Mouse (Mus musculus): Measurements from ENCODE around the gene Plod1. TPM values are rescaled to one million over a fixed set of nuclear protein-coding genes. Genes with fewer than 3 reads are reported as not detected.
"Not testable (repeated sequence)": the region's sequence is repeated elsewhere in the genome, so short reads cannot be mapped to it uniquely, and the experiment has no call there.

The Plod1 gene
- total RNA-seq, 2 experiments from 2014 or later: 26.7 to 28.4 TPM

DNA sequence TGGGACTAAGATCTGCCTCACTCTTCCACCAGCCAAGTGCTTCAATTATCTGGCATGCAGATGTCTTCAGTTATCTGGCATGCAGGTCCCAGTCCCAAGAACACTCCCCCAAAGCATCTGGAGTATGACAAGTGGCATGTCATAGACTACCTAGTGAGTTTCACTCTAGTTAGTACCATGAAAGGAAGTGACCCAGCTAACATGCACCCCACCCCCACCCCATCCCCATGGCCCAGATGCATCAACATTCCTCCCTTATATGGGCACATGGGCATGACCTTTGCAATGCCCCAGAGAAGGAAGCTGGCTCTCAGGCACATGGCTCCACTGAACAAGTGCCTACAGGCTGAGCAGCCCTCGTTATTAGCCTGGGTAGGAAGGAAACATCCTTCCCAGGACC lies 40.2 kb downstream of the Plod1 start:
- DNase-seq (ENCODE audit: low spot score in 2 of 2): no peak

DNA sequence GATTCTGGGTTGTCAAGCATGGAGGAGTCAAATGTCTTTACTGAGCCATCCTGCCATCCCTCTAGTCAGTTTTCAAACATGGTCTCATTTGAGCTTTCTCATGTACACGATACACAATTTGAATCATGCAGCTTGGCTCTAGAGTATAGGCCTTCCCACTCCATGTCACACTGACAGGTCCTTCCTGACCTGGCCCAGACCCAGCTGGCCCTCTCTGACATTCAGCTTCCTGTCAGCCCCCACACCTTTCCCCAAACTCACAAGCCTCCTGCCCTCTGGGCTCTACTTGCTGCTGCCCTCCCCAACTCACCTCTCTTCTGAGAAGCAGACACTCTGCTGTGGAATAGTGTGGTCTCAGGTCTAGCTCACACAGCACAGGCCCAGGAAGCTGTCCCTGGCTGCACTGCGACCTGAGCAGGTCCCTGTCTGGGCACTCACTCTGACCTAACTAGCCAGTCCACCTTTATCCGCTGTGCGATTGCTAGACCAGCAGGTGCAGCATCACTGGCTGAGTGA lies 40.7 kb downstream of the Plod1 start:
- no peak for DNase-seq (ENCODE audit: low spot score in 2 of 2)

DNA sequence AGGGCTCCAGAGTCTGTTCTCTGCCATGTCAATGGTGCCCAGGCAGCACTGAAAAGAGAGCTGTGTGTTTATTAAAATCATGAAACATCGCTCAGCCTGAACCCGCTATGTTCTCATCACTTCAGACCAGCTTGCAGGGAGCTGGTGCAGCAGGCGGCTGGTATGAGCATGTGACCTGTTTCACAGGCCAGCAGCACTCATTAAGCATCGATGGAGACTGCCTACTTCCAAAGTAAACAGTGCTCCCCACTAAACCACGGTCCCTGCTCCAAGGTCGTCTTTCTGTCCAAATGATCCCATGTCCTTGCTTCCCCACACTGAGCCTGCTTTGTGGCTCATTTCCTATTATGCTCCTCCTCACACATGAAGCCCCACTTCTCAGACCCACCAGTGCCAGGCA lies 46.2 kb downstream of the Plod1 start:
- peak; percentile 37 to 41 for DNase-seq (ENCODE audit: low spot score in 2 of 2)

DNA sequence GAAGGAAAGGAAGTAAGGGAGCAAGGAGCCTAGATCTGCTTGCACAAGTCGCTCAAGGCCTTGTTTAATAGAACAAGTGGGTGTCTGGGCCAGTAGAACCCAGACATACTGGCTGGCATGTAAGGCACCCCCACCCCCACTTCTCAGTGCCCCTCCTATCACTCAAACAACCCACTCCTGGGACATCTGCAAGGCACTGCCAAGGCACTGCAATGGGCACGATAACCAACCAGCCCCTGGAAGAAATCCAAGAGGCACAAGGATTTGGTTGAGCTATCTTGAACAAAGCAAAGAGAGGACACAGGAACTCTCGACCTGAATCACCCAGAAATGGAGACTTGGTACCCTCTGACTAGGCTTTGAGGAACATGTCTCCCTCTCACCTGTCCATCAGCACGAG lies 48.3 kb downstream of the Plod1 start:
- no peak for DNase-seq (ENCODE audit: low spot score in 2 of 2)

DNA sequence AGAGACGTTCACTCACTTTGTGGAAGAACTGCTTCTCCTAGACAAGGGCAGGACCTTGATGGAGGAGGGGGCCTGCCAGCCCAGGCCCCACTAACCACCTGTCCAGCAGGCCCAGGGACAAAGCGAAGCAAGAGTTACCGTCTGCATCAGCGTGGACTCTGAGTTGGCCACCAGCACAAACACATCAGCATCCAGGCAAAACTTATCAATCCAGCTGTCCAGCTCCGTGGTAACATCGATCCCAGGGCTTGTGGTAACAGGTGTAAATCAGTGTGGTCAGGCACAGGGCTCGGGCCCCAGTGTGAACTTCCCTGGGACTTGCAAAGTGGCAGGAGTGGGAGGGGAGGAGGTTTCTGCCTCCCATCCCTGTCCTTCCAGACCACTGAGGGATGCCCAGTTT lies 49.3 kb downstream of the Plod1 start:
- no peak for DNase-seq (ENCODE audit: low spot score in 2 of 2)

DNA sequence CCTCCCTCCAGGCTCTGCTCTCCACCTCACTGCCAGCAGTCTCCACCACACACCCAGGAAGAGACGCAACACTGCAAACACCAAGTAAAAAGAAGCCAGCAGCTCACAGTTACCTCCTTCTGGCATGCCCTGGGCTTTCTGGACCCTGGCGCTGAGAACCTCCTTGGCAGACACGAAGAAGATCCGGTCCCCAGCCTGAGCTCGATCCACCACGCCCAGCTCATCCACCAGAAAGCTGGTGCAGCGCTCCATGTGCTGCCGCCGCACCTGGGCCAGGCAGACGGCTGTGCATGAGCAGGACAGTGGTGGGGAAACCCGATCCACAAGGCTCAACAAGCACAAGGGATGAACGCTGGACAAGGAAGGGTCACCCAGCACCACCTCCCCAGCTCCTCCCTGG lies 50.4 kb downstream of the Plod1 start:
- DNase-seq (ENCODE audit: low spot score in 2 of 2): no peak

DNA sequence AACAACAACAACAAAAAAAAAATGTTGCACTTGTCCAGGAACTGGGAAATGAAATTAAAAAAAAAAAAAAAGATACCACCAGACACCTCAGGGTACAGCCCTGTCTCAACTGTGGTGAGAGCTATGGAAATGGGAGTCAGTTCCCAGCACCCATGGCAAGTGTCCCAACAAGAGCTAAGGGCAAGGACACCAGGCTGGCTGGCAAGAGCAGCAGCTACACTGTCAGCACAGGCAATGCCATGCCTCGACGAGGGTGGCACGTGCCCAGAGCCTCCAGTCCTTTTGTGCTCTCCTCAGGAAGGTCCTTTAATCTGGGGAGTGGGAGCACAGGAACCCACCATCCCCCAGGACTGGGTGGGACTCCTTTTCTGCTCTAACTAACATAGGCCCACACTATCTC lies 52.4 kb downstream of the Plod1 start:
- DNase-seq (ENCODE audit: low spot score in 2 of 2): no peak

DNA sequence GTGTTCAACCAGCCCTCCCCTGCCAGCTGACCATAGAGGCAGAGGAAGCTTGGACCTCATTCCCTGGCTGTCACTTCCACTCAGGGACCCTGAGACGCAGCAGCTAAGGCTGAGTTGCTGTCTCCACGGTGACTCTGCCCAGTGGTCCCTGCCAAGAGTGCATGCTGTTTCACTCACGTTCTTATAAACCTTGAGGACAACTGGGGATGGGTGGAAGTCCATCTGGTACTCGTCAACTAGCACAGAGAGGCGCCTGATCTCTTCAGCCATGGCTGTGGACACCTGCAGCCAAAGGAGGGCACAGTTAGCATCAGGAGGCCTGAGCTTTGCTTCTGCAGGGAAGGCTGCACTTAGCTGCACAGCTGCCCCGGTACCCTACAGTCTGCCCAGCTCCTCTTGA lies 53.5 kb downstream of the Plod1 start:
- no peak for DNase-seq (ENCODE audit: low spot score in 2 of 2)

DNA sequence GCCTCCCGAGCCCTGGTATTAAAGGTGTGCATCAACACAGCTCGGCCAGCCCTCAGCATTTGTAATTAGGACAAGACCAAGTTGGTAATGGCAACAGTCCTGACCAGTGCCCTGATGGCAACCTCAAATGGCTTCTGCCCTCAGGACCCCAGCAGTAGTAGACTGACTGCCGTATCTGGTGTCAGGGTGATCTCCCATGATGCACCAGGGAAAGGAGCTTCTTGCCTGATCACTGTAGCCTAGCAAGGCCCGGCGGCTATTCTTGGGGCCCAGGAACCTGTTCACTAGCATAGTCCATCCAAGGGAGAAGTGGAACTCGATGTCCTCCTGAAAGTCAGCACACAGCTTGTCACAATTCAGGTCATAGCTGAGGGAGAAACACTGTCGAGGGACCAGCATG lies 54.8 kb downstream of the Plod1 start:
- no peak for DNase-seq (ENCODE audit: low spot score in 2 of 2)

DNA sequence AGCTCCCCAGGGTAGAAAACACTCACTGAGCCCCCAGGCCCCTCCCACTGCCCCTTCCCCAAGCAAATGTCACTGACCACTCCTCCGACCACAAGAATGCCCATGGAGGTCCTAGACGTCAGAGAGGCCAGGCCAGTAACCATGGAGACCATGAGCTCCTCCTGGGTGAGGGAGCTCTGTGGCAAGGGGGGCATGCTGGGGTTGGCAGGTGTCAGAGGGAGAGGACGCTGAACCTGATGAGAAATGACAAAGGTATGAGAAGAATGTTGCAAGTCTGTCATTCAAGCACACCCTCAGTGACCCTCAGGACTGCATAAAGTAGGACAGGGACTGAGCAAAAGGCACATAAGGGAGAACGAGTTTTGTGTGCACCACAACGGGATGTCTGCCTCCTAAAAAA lies 56.7 kb downstream of the Plod1 start:
- DNase-seq (ENCODE audit: low spot score in 2 of 2): no peak

DNA sequence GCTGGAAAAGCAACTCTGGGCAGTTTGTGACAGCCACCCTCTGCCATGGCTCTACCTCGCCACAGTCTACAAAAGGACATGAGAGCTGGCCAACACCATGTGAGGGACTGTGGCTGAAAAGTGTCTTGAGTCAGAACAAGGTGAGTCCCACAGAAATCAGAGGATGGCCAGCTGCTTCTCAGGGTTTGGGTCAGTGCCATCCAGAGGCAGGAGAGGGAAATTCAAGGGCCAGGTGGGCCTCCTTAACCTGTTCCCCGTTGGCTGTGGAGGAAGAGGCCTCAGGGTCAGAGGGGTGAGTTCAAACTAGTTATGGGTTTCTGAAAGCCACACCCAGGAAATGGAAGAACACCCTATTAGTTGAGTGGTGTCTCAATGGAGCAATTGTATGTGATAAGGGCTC lies 57.1 kb downstream of the Plod1 start:
- no peak for DNase-seq (ENCODE audit: low spot score in 2 of 2)

DNA sequence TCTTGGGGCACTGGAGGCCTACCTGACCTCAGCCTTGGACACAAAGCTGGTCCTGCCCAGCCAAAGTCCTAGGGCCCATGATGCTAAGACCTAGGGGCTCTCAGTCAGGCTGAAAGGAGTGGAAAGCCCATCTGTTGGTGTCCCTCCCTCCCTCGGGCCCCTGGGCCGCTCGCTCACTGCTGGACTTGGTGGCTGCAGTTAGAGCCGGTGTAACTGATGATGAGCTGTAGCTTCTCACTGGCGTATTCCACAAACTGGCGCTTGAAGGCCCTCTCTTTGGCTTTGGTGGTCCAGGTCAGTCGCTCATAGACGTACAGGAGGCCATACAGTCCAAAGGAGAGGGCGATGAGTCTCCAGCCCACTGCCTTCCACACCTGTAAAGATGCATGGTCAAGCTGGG lies 58.0 kb downstream of the Plod1 start:
- no peak for DNase-seq (ENCODE audit: low spot score in 2 of 2)

DNA sequence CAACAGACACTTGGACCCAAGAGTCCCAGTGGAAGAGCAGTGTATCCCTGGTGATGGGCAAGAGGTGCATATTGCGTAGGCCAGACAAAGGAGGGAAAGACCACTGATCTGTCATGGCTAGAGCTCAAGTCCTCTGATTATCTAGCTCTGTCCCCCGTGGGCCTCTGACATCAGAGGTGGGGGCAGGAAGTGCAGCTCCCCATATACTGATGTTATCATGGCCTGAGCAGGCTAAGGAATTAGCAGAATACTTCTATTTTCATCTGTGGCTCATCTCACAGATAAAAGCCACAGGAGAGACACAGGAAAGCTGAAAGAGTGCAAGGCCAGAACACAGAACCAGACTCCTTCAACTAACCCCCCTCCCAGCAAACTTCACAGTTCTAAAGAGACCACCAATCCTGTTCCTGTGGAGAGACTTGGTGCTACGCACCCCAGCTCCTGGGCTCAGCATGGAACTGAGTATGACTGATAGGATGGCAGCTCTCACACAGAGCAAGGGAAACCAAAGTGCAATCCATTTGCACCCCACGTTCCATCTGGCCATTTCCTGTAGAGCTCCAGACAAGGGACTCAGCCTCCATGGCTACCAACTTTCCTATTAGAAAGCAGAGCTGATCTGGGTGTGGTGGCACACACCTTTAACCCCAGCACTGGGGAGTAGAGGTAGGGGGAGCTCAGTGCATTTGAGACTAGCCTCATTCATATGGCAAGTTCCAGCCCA lies 60.6 kb downstream of the Plod1 start:
- no peak for DNase-seq (ENCODE audit: low spot score in 2 of 2)

DNA sequence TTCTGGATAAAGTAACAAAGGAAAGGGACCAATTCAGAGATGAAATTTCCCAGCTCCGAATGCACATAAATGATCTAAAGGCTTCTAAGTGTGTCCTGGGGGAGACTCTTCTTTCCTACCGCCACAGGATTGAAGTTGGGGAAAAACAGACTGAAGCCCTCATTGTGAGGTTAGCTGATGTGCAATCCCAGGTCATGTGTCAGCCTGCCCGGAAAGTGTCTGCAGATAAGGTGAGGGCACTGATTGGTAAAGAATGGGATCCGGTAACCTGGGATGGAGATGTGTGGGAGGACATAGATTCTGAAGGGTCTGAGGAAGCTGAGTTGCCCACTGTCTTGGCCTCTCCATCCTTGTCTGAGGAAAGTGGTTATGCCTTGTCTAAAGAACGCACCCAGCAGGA lies 67.3 kb downstream of the Plod1 start:
- no peak for DNase-seq (ENCODE audit: low spot score in 2 of 2)

DNA sequence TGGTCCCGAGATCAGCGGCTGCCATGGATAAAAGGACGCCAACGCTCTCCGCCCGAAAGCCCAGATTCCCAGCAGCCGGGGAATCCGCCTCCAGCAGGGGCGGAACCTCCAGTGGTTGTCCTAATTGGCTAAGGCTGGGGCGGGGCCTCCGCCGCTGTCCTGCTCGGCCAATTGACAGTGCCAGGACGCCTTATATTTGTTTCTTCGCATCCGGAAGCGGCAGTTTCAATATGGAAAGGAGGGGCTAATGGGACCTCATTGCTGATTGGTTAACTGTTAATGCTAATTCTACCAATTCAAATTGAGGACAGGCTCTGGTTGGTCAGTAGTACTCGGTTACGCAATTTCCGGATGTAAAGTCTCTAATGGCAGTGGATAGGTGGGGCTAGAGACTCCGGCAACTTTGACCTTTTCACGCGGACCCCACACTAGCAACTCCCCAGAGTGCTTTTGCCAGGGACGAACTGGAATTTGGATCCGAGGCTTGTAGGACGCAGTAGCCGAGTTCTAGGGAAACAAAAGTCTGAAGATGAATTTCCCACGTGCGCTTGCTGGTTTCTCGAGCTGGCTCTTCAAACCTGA lies 68.0 kb downstream of the Plod1 start, which contains the start of the genes Miip and Fv1:
TSS of gene Miip (minus strand) at position 367 of the 582 bp plus-strand sequence.
TSS of gene Fv1 (plus strand) at position 530 of the 582 bp plus-strand sequence.
- peak; percentile 89 to 98 for DNase-seq (ENCODE audit: low spot score in 2 of 2)

DNA sequence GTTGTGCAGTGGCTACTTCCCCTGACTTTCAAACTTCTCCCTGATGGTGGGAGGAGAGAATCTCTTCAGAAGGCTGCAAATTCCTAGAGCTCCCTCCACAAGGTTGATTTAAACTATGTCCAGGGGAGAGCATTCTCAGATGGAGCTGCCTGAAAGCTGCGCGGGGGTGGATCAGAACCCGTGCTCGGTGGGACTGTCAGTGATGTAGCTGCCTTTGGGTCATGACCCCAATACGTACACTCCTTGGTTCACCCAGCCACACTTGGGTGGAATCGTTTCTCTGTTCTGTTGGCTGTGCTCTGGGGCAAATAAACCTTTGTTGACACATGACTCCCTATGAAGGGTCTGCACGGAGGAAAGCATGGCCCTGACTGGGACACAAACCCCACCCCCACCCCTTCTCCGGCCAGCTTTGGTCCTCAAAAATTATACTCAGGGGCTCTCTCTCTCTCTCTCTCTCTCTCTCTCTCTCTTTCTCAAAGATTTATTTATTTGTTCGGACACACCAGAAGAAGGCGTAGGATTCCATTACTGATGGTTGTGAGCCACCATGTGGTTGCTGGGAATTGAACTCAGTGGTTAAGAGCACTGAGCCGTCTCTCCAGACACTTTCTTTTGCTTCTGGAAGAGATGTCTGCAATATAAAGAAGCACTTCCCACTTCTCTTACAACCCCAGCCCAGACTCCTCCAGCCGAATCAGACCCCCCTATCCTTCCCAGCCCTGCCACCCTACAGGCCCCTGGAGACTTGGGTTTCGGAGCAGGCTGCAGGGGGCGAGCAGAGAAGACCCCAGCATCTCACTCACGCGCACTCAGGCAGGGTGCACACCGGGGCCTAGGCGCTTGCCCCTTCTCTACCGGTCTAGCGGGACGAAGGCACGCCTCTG lies 68.8 kb downstream of the Plod1 start:
- no peak for DNase-seq (ENCODE audit: low spot score in 2 of 2)

DNA sequence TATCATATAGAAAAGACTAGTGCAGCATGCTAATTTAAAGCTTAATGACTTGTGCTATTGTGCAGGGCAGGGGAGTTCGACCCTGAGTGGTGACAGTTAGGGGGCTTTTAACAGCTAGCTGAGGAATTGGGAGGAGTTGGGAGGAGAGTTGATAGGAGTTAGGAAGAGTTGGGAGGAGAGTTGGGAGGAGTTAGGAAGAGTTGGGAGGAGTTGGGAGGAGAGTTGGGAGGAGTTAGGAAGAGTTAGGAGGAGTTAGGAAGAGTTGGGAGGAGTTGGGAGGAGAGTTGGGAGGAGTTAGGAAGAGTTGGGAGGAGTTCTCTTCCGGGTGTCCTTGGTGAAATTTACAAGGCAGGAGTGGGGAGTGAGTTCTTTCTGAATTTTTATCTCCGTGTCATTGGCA lies 69.8 kb downstream of the Plod1 start:
- not testable (repeated sequence) for DNase-seq (ENCODE audit: low spot score in 2 of 2)

DNA sequence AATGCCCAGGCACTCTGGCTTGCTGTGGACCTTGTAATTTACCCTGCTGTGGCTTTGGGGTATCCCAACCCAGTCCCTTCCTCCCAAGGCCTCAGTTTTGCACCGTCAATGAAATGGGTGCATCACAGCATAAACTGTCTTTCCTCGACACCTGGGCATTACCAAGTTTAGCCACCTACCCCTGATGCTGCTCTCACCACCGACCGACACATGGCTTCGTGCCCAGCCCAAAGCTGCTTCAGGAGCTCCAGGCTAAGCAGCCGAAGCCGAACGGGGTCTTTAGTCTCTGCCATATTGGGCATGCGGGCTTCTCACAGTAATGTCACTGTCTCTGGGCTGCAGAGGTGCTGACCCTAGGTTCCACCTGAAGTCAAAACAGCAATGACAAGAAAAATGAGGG lies 70.5 kb downstream of the Plod1 start:
- no peak for DNase-seq (ENCODE audit: low spot score in 2 of 2)

DNA sequence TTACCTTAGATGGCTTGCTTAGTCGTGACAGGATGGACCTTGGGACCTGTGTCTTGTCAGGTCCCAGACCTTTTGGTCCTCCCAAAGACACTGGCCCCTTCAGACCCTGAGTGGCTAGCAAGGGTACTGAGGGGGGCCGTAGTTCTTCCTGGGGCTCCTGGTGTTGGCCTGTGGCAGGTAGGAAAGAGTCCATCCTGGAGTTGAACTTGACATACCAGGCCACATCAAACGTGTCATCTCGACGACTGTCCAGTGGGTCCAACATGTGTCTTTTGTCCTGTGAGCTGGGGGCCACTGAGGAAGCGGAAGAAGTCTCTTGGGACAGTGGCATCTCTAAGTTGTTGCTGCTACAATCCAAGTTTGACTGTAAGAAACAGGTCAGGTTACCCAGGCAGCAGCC lies 70.9 kb downstream of the Plod1 start:
- DNase-seq (ENCODE audit: low spot score in 2 of 2): no peak

DNA sequence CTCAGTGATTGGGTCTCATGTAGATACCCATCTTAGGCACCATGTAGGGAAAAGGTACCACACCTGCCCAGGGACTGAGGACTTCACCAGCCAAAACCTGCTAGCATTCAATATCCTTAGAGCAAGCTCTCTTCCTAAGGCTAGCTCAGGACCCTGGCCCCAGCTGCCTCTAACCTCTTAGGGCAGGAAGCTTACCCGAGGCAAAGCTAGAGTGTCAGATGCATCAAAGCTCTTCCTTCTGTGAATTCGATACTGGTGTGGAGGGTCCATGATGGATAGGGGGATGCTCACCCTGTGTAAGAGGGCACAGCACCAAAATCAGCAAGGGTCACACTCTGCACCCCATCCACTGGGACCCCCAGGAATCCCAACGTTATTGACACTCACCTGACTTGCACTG lies 74.5 kb downstream of the Plod1 start:
- no peak for DNase-seq (ENCODE audit: low spot score in 2 of 2)

All from layer of hippocampus, postnatal 14 days (tissue).